Mouse (Mus musculus) adrenal gland, adult 8-10 months (tissue): ENCODE results near the gene Prim1. TPM values are rescaled to one million over a fixed set of nuclear protein-coding genes. Genes with fewer than 3 reads are reported as not detected.
"Not testable (repeated sequence)": the region's sequence is repeated elsewhere in the genome, so short reads cannot be mapped to it uniquely, and the experiment has no call there.

Experiments used
- DNase-seq: peaks from one replicate; pipeline ENCODE4 v3.0.0; 2022
- total RNA-seq, 4 experiments: library from RNA; stranded (reverse); gene quantifications; 2 replicates each; pipeline ENCODE4 v1.2.4; 2022

The Prim1 gene
- total RNA-seq, 4 experiments from 2014 or later: 2.1 to 3.5 (median 3.0) TPM

- no peak for DNase-seq
These were observed 24.2 kb downstream of the Prim1 start for GRCm38 (mm10) chr10:128039167-128039566.

- DNase-seq: no peak
These were observed 24.9 kb downstream of the Prim1 start for GRCm38 (mm10) chr10:128039858-128040257.

- DNase-seq: no peak
These were observed 25.3 kb downstream of the Prim1 start for GRCm38 (mm10) chr10:128040293-128040692.

- DNase-seq: no peak
These were observed 26.7 kb downstream of the Prim1 start for GRCm38 (mm10) chr10:128041636-128042035.

GRCm38 (mm10) chr10:128042466-128042865 lies 27.5 kb downstream of the Prim1 start:
- no peak for DNase-seq

GRCm38 (mm10) chr10:128043041-128043835 lies 28.3 kb downstream of the Prim1 start:
- no peak for DNase-seq

- DNase-seq: no peak
These were observed 33.2 kb downstream of the Prim1 start for GRCm38 (mm10) chr10:128048157-128048556.

- DNase-seq: no peak
These were observed 34.8 kb downstream of the Prim1 start for GRCm38 (mm10) chr10:128049741-128050140.

- no peak for DNase-seq
These were observed 35.4 kb downstream of the Prim1 start for GRCm38 (mm10) chr10:128050355-128050754.

GRCm38 (mm10) chr10:128051589-128051988 lies 36.6 kb downstream of the Prim1 start:
- DNase-seq: no peak

GRCm38 (mm10) chr10:128052136-128052535 lies 37.2 kb downstream of the Prim1 start:
- DNase-seq: not testable (repeated sequence)

GRCm38 (mm10) chr10:128053001-128053400 lies 38.0 kb downstream of the Prim1 start:
- DNase-seq: no peak

- no peak for DNase-seq
These were observed 43.2 kb downstream of the Prim1 start for GRCm38 (mm10) chr10:128058184-128058583.

GRCm38 (mm10) chr10:128058601-128059151 lies 43.7 kb downstream of the Prim1 start, which contains the start of gene Ptges3:
Ptges3 (plus strand) TSS chr10:128058954.
- peak; percentile 92 for DNase-seq

- peak; percentile 42 for DNase-seq
These were observed 44.4 kb downstream of the Prim1 start for GRCm38 (mm10) chr10:128059207-128059981.

- no peak for DNase-seq
These were observed 46.1 kb downstream of the Prim1 start for GRCm38 (mm10) chr10:128061109-128061508.

GRCm38 (mm10) chr10:128062221-128062989 lies 47.4 kb downstream of the Prim1 start:
- DNase-seq: no peak

GRCm38 (mm10) chr10:128066072-128066471 lies 51.1 kb downstream of the Prim1 start:
- DNase-seq: no peak

- DNase-seq: no peak
These were observed 54.2 kb downstream of the Prim1 start for GRCm38 (mm10) chr10:128069201-128069600.

GRCm38 (mm10) chr10:128070432-128070831 lies 55.5 kb downstream of the Prim1 start:
- DNase-seq: not testable (repeated sequence)

GRCm38 (mm10) chr10:128078269-128078668 lies 63.3 kb downstream of the Prim1 start:
- not testable (repeated sequence) for DNase-seq
